Mouse (Mus musculus): Measurements from ENCODE around the gene L1cam. TPM values are rescaled to one million over a fixed set of nuclear protein-coding genes. Genes with fewer than 3 reads are reported as not detected.

The L1cam gene
- polyA plus RNA-seq (2015; fragmentation: Nextera tagmentation; extraction: Ambion mirVana) = 8.0 and 10.4 TPM in 2 replicates

DNA sequence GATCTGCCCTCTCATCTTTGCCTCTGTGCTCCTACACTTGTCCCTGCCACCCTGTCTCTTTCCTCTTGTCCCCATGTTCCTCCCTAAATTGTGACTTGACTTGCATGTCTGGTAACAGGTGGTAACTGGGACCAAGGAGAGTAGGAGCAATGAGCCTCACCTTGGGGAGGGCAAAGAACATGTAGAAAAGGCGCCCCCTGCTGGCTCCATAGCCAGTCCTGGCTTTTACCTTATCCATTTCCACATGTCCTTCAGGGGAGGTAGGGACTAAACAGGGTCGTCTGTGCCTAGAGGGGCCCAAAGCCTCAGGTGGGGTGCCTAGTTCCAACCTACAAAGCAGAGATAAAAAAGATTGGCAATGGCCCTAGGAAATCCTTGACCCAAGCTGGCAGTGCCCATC is at the start of gene L1cam:
TSS of gene L1cam (minus strand) at position 387 of the 400 bp plus-strand sequence.
- no peak for ATAC-seq (replicated peaks; ENCODE audit: low FRiP score)

DNA sequence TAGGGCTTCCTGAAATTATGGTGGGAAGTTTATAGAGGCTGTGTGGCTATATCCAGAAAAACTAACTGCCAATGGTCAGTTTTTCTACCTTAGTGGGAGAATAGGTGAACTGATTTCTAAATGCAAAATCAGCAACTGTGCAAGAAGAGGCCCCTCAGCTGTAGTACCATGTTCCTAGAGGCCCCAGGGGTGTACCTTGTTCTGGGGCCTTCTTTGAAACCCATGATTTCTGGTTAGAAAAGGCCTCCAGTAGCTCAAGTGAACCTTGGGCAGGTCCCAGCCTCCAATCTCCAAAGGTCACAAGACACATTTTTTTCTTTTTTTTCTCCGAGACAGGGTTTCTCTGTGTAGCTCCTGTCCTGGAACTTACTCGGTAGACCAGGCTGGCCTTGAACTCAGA is 46.4 kb upstream of the L1cam start:
- H3K9ac ChIP-seq = no peak overlapping the region
- H3K4me2 ChIP-seq = no peak overlapping the region
- no peaks in the 10 kb centered on the region for H3K9me3 ChIP-seq (replicated peaks)
- no peaks in the 10 kb centered on the region for H3K27me3 ChIP-seq
- ATAC-seq (replicated peaks; ENCODE audit: low FRiP score) = no peak
- H3K36me3 ChIP-seq = peaks cover 62% of the 10 kb centered on the region
- H3K27ac ChIP-seq = no peak overlapping the region
- H3K4me1 ChIP-seq = no peaks in the 10 kb centered on the region
- no peak overlapping the region for H3K4me3 ChIP-seq (replicated peaks)
- 84% methylated on average over 2 of the region's 2 CpGs for WGBS

More for the DNA sequence above, at the start of gene L1cam:
- 13% methylated on average over 2 of the region's 2 CpGs for WGBS
- H3K27me3 ChIP-seq = 0 out of 2 replicates have a peak, but pooled peaks cover 7% of the 10 kb centered on the region
- no peak within 1 kb of the TSS for H3K4me3 ChIP-seq (replicated peaks)
- H3K4me2 ChIP-seq = no peak within 1 kb of the TSS
- H3K4me1 ChIP-seq = no peaks in the 10 kb centered on the region
- no peak within 1 kb of the TSS for H3K27ac ChIP-seq
- no peaks in the 10 kb centered on the region for H3K36me3 ChIP-seq
- no peak within 1 kb of the TSS for H3K9ac ChIP-seq
- no peaks in the 10 kb centered on the region for H3K9me3 ChIP-seq (replicated peaks)

DNA sequence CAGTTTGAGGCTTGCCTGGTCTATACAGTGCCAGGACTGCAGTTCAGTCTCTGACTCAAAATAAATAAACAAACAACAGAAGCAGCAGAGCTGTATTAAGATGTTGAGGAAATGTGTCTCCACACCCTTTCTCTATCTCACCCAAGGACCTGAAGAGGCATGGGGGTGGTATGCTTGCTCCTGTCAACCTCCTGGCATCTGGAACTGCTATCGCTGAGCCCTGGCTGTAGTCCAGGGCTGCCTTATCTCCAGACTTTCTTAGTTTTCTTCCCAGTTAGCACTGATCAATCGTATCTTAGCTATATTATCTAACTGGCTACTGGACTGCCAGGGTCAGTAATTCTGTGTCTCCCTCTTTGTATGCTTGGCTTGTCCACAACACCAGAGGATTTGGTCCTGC is 46.0 kb upstream of the L1cam start:
- WGBS = 81% methylated on average over 2 of the region's 2 CpGs
- ATAC-seq (replicated peaks; ENCODE audit: low FRiP score) = no peak
- Histone ChIP-seq H3K9me3 (replicated peaks) (no peaks in the 10 kb centered on the region), H3K27me3 (no peaks in the 10 kb centered on the region), H3K4me2 (no peak overlapping the region), H3K4me1 (no peaks in the 10 kb centered on the region), H3K36me3 (peaks cover 57% of the 10 kb centered on the region), H3K9ac (no peak overlapping the region), H3K4me3 (replicated peaks) (no peak overlapping the region), H3K27ac (no peak overlapping the region)

DNA sequence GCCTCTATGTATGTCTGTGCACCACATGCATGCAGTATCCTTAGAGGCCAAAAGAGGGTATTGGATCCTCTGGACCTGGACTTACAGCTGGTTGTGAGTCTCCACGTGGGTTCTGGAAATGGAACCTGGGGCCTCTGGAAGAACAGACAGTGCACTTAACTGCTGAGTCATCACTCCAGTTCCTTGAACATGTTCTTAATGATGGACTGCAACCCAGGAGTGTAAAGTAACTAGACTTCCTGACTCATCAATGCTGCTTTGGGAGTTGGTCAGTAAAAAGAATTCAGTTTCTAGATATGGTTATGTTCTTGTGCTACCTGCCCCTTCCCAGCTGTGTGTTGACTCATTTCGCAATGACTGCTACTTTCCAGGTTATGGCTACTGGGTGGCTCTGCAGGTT is 36.0 kb upstream of the L1cam start:
- WGBS = 75% methylated on average over 2 of the region's 2 CpGs
- Histone ChIP-seq H3K36me3 (no peaks in the 10 kb centered on the region), H3K9me3 (replicated peaks) (no peaks in the 10 kb centered on the region), H3K4me3 (replicated peaks) (no peak overlapping the region), H3K27ac (no peak overlapping the region), H3K4me2 (no peak overlapping the region), H3K9ac (no peak overlapping the region), H3K4me1 (peaks cover 4% of the 10 kb centered on the region), H3K27me3 (peaks cover 4% of the 10 kb centered on the region; the same call in 1 of the 2 replicates)
- no peak for ATAC-seq (replicated peaks; ENCODE audit: low FRiP score)

DNA sequence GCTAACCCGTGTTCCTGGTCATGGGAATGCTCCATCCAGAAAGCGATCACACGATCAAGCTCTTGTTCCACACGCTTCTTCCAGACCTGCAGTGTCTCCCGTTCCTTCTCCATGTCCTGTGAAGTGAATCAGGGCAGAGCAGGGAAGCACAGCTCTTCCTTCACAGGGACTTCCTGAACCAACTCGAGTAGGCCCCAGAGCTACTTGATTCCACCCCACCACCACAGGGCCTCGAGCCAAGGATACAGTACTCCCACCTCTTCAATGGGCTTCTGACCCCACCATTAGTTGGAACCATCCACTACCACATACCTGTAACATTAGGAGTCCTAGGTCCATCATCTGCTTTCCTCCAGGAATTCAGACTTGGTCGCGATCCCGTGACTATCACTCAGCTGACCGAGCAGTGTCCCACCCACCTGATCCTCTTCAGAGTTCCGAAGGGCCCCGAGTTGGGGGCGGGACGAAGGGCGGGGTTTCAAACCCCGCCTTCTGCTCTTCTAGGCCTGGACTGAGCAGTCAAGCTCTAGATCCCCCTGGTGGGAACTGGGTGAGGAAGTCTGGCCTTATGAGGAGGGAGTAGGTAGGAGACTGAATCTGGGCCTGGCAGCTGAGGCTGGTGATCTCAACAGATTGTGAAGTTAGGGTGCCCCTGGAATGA is 34.6 kb upstream of the L1cam start, which contains the start of gene Renbp:
TSS of gene Renbp (minus strand) at position 449 of the 661 bp plus-strand sequence.
- H3K4me2 ChIP-seq = peak within 1 kb of the TSS; percentile 53
- ATAC-seq (replicated peaks; ENCODE audit: low FRiP score) = peak; percentile 94
- H3K4me1 ChIP-seq = peaks cover 4% of the 10 kb centered on the region
- H3K36me3 ChIP-seq = no peaks in the 10 kb centered on the region
- H3K27me3 ChIP-seq = peaks cover 4% of the 10 kb centered on the region; the same call in 1 of the 2 replicates
- 36% methylated on average over 17 of the region's 17 CpGs for WGBS
- H3K4me3 ChIP-seq (replicated peaks) = peak within 1 kb of the TSS; percentile 38
- H3K27ac ChIP-seq = no peak within 1 kb of the TSS
- no peak within 1 kb of the TSS for H3K9ac ChIP-seq
- no peaks in the 10 kb centered on the region for H3K9me3 ChIP-seq (replicated peaks)

DNA sequence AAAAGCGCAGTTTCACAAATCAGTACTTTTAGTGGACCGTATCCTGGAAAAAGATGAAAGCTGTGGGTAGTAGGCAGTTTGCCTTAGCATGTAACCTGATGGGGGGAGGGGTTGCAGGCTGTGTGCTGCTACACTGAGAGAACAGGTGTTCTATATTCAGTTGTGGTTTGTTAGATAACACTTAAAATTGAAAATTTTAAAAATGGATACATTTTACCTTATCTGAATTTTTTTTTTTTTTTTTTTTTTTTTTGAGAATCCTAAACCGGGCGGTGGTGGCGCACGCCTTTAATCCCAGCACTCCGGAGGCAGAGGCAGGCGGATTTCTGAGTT is 26.6 kb upstream of the L1cam start:
- no peaks in the 10 kb centered on the region for H3K9me3 ChIP-seq (replicated peaks)
- peak overlapping the region; percentile 70 for H3K4me2 ChIP-seq
- WGBS = 76% methylated on average over 8 of the region's 8 CpGs
- H3K4me1 ChIP-seq = peaks cover 4% of the 10 kb centered on the region; the same call in 1 of the 2 replicates
- H3K9ac ChIP-seq = peak overlapping the region; percentile 48; the same call in 1 of the 2 replicates
- no peaks in the 10 kb centered on the region for H3K27me3 ChIP-seq
- H3K27ac ChIP-seq = peak overlapping the region; percentile 88; the same call in 1 of the 2 replicates
- ATAC-seq (replicated peaks; ENCODE audit: low FRiP score) = no peak
- H3K4me3 ChIP-seq (replicated peaks) = peak overlapping the region; percentile 63
- peaks cover 23% of the 10 kb centered on the region for H3K36me3 ChIP-seq

DNA sequence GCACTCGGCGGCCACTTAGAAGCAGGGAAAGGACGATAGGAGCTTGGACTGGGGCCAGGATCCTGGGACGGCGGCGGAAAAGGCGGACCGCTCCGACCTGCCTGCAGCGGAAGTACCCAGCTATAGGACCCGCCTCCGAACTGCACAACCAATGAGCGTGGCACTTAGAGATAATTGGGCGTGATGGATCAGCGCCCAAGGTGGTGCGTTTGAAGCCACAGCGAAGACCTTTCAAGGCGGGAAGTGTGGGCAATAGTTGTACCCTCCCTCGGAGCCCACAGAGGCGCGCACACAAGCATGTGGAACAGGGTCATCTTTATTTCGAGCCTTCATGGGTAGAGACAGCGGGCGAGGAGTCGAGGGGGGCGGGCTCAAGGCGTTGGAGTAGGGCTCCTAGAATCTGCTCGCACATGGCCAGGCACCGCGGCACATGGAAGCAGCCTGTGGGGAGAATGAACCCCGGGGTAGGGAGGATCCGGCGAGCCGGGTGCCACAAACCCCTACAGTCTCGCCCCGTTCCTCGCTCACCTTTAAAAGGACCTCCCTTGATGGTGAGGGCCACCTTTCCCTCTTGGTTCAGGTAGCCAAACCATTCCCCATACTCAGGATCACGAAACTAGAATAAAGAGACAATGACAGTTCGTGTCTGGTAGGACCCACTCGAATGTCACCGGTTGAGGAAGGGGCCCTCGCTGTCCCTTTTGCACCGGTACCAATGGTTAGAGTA is 26.1 kb upstream of the L1cam start, which contains the start of the genes Arhgap4 and Naa10:
TSS of gene Arhgap4 (minus strand) at position 48 of the 727 bp plus-strand sequence.
TSS of gene Naa10 (minus strand) at position 122 of the 727 bp plus-strand sequence.
- WGBS = 18% methylated on average over 43 of the region's 43 CpGs
- no peaks in the 10 kb centered on the region for H3K9me3 ChIP-seq (replicated peaks)

DNA sequence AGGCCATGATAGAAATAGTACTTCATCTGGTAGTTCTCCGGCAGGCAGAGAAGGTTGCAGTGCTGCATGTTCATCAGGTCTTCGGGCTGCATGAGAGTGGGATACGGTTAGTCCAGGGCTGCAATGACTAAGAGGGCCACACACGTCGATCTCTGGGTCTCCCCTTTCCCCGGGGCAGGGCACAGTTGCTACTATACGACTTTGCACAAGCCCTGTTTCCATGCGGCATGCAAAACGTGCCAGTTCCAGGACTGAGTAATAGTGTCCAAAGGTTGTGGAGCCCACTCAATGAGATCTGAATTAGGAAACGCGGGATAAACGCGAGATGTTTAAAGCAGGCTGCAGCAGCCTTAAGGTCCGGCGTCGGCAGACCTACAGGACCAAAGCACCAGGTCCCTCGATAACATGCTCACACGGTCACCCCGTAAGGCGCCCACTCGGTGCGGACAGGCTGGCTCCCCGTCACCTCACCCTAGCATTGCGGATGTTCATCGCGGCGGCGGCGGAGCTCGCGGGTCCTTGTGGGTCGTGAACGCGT is 25.4 kb upstream of the L1cam start:
- Histone ChIP-seq H3K9ac (peak overlapping the region; percentile 59), H3K9me3 (replicated peaks) (no peaks in the 10 kb centered on the region), H3K27ac (peak overlapping the region; percentile 83), H3K4me3 (replicated peaks) (peak overlapping the region; percentile 63), H3K4me1 (peaks cover 4% of the 10 kb centered on the region; the same call in 1 of the 2 replicates), H3K36me3 (peaks cover 30% of the 10 kb centered on the region), H3K27me3 (no peaks in the 10 kb centered on the region), H3K4me2 (peak overlapping the region; percentile 64)
- peak; percentile 49 for ATAC-seq (replicated peaks; ENCODE audit: low FRiP score)
- 26% methylated on average over 34 of the region's 34 CpGs for WGBS

More for the DNA sequence above, 26.1 kb upstream of the L1cam start, which contains the start of the genes Arhgap4 and Naa10:
- peak within 1 kb of the TSS; percentile 88 for H3K27ac ChIP-seq
- peaks cover 4% of the 10 kb centered on the region; the same call in 1 of the 2 replicates for H3K4me1 ChIP-seq
- peak within 1 kb of the TSS; percentile 59 for H3K9ac ChIP-seq
- peak within 1 kb of the TSS; percentile 63 for H3K4me3 ChIP-seq (replicated peaks)
- no peaks in the 10 kb centered on the region for H3K27me3 ChIP-seq
- peak within 1 kb of the TSS; percentile 70 for H3K4me2 ChIP-seq
- H3K36me3 ChIP-seq = peaks cover 28% of the 10 kb centered on the region
- ATAC-seq (replicated peaks; ENCODE audit: low FRiP score) = peak; percentile 97

DNA sequence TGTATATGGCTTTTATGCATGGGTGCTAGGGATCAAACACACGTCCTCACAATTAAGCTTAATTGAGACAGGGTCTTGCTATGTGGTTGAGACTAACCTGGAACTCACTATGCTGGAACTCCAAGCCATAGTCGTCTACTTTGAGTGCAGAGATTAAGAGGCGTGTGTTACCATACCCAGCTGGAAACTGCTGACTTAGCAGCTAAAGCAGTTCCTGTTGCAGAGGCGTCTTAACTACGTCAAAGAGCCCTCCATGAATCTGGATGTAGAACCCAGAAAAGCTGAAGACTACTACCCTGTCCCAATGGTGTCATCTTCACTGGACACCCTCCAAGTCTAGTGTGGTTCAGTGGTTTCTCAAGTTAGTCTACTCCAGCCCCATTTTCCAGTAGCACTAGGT is 22.7 kb upstream of the L1cam start:
- Histone ChIP-seq H3K4me3 (replicated peaks) (no peak overlapping the region), H3K4me2 (no peak overlapping the region), H3K9ac (no peak overlapping the region), H3K36me3 (peaks cover 30% of the 10 kb centered on the region), H3K4me1 (peaks cover 6% of the 10 kb centered on the region; the same call in 1 of the 2 replicates), H3K9me3 (replicated peaks) (no peaks in the 10 kb centered on the region), H3K27ac (no peak overlapping the region), H3K27me3 (no peaks in the 10 kb centered on the region)
- 89% methylated on average over 5 of the region's 5 CpGs for WGBS
- ATAC-seq (replicated peaks; ENCODE audit: low FRiP score) = no peak

DNA sequence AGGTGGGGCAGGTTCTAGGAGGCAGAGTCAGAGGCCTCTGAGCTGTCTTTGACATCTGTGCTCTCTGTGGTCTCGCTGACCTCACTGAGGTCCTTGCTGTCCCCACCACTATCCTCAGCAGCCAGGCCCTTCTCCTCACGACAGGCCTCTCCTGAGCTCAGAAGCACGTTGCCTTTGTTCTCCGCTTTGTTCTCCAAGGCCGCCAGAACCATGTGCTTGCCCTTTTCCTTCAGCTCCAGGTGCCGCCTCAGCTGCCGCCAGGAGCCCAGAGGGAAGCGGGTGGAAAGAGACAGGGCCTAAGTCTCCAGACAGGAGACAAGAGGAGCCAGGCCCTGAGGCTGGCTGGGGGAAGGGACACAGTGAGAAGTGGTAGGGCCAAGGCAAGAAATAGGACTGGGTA is 21.0 kb upstream of the L1cam start:
- H3K36me3 ChIP-seq = peaks cover 30% of the 10 kb centered on the region
- no peaks in the 10 kb centered on the region for H3K9me3 ChIP-seq (replicated peaks)
- ATAC-seq (replicated peaks; ENCODE audit: low FRiP score) = no peak
- H3K9ac ChIP-seq = no peak overlapping the region
- H3K4me3 ChIP-seq (replicated peaks) = no peak overlapping the region
- WGBS = 89% methylated on average over 8 of the region's 8 CpGs
- no peaks in the 10 kb centered on the region for H3K27me3 ChIP-seq
- peaks cover 6% of the 10 kb centered on the region; the same call in 1 of the 2 replicates for H3K4me1 ChIP-seq
- no peak overlapping the region for H3K27ac ChIP-seq
- no peak overlapping the region for H3K4me2 ChIP-seq

DNA sequence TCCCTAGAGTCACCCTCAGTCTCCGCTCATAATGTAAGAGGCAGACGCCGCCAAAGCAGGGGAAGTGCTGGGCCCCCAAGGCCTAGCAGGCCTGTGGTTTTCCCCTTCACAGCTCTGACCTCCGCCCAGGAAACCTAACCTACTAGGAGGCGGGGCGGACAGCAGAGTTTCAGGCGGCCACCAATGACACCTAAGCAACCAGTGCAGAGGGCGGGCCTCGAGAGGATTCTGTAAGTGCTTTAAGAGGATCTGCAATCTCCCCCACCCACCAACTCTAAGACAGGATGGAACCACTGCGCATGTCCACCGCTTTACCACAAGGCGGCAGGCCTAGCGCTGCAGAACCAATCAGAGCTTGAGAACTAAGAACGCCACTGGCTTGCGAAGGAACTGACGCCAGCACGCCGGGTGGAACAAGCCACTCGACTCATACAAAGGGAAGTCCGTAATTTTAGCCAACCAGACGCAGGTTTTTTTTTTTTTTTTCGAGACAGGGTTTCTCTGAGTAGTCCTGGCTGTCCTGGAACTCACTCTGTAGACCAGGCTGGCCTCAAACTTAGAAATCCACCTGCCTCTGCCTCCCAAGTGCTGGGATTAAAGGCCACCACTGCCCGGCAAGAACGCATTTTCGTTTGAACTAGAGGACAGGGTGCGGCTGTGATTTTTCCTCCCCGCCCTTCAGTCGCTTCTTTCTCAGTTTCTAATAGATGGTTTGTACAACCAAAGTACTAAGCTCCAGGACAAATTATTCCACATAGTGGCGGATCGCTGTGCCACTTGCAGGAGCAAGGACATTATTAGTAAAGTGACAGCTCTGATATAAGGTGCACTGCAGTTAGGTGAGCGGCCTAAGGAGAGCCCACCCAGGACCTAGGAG is 19.2 kb upstream of the L1cam start:
- peak; percentile 98 for ATAC-seq (replicated peaks; ENCODE audit: low FRiP score)
- H3K36me3 ChIP-seq = peaks cover 30% of the 10 kb centered on the region
- H3K9ac ChIP-seq = peak overlapping the region; percentile 8; the same call in 1 of the 2 replicates
- peaks cover 7% of the 10 kb centered on the region; the same call in 1 of the 2 replicates for H3K4me1 ChIP-seq
- H3K9me3 ChIP-seq (replicated peaks) = no peaks in the 10 kb centered on the region
- 26% methylated on average over 31 of the region's 31 CpGs for WGBS
- H3K27me3 ChIP-seq = no peaks in the 10 kb centered on the region
- H3K27ac ChIP-seq = peak overlapping the region; percentile 82
- H3K4me2 ChIP-seq = peak overlapping the region; percentile 44
- peak overlapping the region; percentile 20 for H3K4me3 ChIP-seq (replicated peaks)

Measured in kidney, embryonic 15.5 days (tissue).